Mouse (Mus musculus): ENCODE data around the gene Mrpl40.
A peak's percentile ranks its signal among the peaks of the same experiment; 100 is the strongest.
"Not testable (repeated sequence)": the region's sequence is repeated elsewhere in the genome, so short reads cannot be mapped to it uniquely, and the experiment has no call there.

Mrpl40 gene

GRCm38 (mm10) chr16:18876442-18877308 is at the start of gene Mrpl40, which contains the start of gene Hira:
Gene Mrpl40 (minus strand): TSS chr16:18876862.
Gene Hira (plus strand): TSS chr16:18877037.
- peak; percentile 82 for DNase-seq (ENCODE audit: low read depth, low spot score)

- DNase-seq (ENCODE audit: low read depth, low spot score), result no peak
These were observed 45.1 kb upstream of the Mrpl40 start for GRCm38 (mm10) chr16:18921771-18922170.

GRCm38 (mm10) chr16:18916064-18916463 is 39.4 kb upstream of the Mrpl40 start:
- DNase-seq (ENCODE audit: low read depth, low spot score), result no peak

GRCm38 (mm10) chr16:18905648-18906047 is 29.0 kb upstream of the Mrpl40 start:
- no peak for DNase-seq (ENCODE audit: low read depth, low spot score)

DNA sequence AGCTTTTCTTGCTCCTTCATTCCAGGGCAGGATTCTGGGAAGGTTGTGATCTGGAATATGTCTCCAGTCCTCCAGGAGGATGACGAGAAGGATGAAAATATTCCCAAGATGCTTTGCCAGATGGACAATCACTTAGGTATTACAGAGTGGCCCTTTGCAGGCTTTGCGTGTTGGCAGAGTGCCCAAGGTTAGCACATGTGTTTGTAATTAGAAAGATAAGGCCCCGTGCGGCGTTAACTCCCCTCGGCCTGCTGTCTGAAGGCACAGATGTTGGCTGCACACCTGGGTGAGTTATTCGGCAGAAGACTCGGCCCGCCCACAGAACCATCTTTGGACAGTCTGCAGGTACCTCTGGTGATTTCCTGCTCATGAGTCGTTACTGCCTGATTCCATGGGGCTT is 19.8 kb upstream of the Mrpl40 start:
- DNase-seq (ENCODE audit: low read depth, low spot score), result no peak

DNA sequence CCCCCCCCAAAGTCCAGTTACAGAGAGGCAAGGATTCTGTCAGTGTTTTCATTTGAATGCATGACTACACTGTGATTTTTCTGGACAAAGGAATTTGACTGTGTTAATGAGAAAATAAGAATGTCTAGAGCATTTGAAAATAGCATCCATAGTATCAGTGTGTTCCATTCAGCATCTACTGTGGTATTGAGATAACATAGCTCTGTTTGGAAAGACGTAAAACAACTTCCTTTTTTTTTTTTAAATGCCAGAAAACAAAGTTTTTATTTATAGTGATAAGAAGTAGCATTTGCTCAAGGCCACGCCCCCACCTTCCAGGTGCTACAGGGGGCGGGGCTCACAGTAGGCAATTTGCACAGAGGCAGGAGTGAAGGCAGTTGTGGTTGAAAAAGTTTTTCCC is 18.6 kb upstream of the Mrpl40 start:
- DNase-seq (ENCODE audit: low read depth, low spot score), result no peak

DNA sequence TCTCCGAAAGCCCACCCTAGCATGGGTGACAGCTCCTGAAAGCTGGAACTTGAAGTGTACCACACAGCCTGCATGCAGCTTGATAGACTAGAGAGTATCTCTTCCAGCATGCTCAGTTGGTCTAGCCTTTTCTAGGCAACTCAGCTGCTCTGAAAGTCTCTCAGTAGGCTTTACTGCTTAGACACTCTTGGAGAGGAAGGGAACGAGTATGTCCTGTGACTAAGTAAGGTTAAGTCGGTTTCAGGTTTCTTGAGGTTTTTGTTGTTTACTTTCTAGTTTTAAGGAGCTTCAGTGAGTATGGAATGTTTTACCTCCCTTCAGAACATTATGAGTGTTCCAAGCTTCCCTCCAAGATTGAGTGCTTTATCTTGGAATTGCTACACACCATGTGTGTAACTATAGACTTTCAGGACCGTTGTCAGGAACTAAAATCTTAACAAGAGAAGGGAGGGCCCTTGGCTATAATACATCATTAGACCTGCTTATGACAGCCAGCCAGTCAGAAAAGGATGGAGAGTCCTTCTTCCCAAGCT is 17.2 kb upstream of the Mrpl40 start:
- no peak for DNase-seq (ENCODE audit: low read depth, low spot score)

- no peak for DNase-seq (ENCODE audit: low read depth, low spot score)
These were observed 7.4 kb upstream of the Mrpl40 start for GRCm38 (mm10) chr16:18884044-18884443.

DNA sequence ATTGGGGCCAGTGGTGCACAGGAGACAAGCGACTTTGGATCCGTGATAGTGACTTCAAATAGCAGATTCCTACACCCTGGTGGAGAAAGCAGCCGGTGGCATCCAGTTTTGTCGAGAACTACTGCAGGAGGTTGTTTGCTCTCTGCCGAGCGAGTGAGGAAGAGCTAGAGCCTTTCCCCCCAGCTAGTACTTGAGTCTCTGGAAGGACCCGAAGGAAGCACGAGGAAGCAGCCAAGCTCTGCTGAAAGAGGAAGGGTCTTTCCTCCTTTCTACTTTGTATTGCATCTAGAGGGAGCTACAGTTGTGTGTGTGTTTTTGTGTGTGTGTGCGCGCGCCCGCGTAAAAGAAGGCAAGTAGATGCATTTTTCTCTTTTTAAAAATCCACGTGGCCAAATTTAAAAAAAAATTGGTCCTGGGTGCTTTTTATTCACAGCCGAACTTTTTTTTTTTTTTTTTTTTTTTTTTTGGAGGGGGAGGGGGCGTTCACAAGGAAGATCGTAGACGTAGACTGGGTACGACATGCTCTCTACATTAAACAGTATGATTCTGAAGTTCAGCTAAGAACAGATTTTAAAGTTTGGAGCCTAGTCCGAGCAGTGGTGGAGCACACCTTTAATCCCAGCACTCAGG is 1.5 kb upstream of the Mrpl40 start:
- DNase-seq (ENCODE audit: low read depth, low spot score), result no peak

DNA sequence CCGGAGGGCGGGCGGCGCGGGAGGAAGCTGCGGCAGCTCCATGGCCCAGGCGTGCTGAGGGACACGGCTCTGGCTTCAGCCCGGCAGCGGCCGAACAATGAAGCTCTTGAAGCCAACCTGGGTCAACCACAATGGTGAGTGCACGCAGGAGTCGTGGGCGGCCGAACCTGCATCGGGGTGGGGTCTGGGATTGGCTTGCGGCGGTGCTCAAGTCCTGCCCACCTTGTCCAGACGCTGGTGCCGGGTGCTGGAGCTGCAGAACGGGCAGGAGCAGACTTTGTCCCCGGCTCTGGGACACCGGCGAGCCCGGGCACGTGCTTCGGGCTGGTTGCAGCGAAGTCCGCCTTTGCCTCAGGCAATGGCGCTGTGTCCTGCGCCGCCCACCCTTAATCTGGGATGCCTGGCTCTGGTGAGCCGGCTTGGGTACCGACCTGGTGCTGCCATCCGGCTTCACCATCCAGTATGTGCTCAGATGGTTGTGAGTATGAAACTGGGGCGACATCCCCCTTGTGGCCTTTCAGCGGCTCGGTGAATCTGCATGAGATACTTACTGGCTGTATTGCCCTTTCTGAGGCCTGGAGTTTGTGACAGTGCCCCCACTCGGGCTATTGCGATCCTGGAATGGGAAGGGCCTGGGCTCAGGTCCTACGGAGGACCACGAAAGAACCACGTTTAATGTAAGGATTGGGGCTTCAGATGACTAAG is 876 bp upstream of the Mrpl40 start:
- DNase-seq (ENCODE audit: low read depth, low spot score), result no peak

GRCm38 (mm10) chr16:18876091-18876441 is 596 bp downstream of the Mrpl40 start:
- DNase-seq (ENCODE audit: low read depth, low spot score), result no peak

DNA sequence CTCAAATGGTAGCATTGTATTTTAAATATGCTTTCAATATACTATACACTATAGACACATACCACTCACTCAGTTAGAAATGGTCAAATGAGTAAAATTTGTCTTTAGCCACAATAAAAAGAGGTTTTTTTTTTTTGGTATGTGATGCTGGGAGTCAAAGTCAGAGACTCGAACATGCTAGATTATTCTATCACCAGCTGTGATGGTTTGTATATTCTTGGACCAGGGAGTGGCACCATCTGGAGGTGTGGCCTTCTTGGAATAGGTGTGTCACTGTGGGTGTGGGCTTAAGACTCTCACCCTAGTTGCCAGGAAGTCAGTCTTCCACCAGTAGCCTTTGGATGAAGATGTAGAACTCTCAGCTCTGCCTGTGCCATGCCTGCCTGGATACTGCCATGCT is 6.2 kb downstream of the Mrpl40 start:
- DNase-seq (ENCODE audit: low read depth, low spot score), result not testable (repeated sequence)

- no peak for DNase-seq (ENCODE audit: low read depth, low spot score)
These were observed 16.5 kb downstream of the Mrpl40 start for GRCm38 (mm10) chr16:18860186-18860585.

GRCm38 (mm10) chr16:18858551-18858950 is 18.1 kb downstream of the Mrpl40 start:
- peak; percentile 64 for DNase-seq (ENCODE audit: low read depth, low spot score)

GRCm38 (mm10) chr16:18849521-18850190 is 27.0 kb downstream of the Mrpl40 start:
- DNase-seq (ENCODE audit: low read depth, low spot score), result not testable (repeated sequence)

- DNase-seq (ENCODE audit: low read depth, low spot score), result no peak
These were observed 30.3 kb downstream of the Mrpl40 start for GRCm38 (mm10) chr16:18846301-18846820.

DNA sequence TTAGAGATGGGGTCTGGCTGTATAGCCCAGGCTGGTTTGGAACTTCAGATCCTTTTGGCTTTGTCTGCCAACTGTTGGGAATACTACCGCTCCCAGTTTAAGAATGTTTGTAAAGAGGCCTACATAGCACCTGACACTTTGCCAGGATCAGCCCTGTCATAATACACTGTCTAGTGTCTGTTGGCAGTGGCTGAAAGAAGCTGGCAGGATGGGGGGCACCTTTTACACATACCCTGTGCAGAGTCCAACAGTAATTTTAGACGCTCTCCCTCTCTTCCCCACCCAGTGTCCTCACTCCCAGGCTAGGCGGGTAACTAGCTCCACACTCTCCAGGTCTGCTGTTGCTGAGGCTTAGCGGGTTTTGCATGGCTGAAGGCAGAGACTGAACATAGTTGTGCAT is 38.3 kb downstream of the Mrpl40 start:
- DNase-seq (ENCODE audit: low read depth, low spot score), result no peak

DNA sequence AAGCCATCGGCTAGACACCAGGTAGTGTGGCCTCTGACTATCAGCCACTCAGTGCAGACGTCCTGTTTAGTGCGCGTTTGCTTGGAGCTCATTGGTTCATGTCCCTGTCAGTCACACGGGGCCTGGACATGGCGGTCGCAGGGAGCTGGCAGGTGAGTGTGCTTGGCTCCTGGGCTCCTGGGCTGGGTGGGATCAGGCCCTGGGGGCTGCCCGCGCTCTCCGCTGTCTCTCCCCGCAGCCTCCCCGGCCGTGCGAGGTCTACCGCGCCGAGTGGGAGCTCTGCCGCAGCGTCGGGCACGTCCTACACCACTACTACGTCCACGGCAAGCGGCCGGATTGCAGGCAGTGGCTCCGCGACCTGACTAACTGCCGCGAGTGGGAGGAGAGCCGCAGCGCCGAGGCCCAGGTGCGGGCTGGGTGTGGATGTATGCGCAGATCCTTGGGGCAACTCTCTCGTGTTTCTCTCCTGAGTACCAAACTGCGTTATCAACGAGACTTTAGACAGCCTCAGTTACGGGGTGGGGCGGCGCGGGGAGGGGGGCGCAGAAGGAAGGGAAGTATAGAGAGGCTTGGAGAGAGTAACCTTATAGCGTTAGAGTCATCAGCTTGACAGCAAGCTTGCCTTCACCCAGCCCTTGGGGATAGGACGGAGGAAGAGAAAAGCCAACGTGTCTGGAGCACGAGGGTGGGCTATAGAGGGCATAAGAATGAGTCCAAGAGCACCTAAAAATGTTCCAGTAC is 40.0 kb downstream of the Mrpl40 start, which contains the start of the genes 2510002D24Rik and Gm28539:
2510002D24Rik (plus strand) TSS at position 111 of the 741 bp plus-strand sequence.
Gm28539 (plus strand) TSS at position 117 of the 741 bp plus-strand sequence.
- peak; percentile 90 for DNase-seq (ENCODE audit: low read depth, low spot score)

DNA sequence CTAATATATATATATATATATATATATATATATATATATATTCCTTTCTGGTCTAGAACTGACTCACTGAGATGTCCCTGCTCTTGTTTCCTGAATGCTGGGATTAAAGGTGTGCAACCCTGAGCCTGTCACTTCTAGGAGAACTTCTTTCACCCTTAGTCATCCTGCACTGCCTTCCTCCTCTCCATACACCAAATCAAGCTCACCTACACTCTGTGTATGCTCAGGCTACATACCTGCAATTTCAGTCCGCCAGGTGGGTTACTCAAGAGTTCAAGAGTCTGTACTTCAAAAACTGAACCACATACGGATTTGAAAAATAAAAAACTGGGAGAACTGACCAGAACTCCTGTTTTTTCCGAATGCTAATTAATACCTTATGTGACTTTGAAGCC is 40.6 kb downstream of the Mrpl40 start:
- no peak for DNase-seq (ENCODE audit: low read depth, low spot score)

DNA sequence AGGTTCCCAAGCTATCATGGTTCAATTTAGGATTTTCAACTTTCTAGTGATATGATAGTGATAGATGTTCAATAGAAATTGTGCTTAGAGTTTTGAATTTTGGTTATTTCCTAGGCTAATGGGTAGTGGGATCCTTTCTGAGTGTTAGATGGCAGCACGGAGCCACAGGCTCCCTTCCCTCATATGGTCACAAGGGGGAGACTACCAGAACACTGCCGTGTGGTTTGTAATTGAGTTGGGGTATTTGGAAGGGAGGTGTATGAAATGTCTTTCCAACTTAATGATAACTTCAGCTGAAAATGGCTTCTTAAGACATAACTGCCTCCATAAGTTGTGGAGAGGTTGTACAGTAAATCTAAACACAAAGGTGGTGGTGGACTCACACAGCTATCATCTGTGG is 43.2 kb downstream of the Mrpl40 start:
- no peak for DNase-seq (ENCODE audit: low read depth, low spot score)

All from retina, postnatal 7 days (tissue).